Mouse (Mus musculus) liver, embryonic 13.5 days (tissue): ENCODE data around the gene Gp9. TPM values are rescaled to one million over a fixed set of nuclear protein-coding genes. Genes with fewer than 3 reads are reported as not detected.

Source experiments
- ATAC-seq: fragments of 200-750 bp; cut with Nextera tagmentation; 2 replicates; pipeline ENCODE4 v1.8.0; 2017; ENCODE audit warnings: low read depth, mild to moderate bottlenecking, moderate number of reproducible peaks, moderate library complexity
- DNase-seq: peaks from one replicate; pipeline ENCODE4 v3.0.0; 2022
- H3K27ac ChIP-seq: fragments of 300-500 bp; sonication (generic); 2 replicates; pipeline ENCODE4 v1.5.1; 2015; ENCODE audit warnings: moderate library complexity, mild to moderate bottlenecking, inconsistent platforms
- H3K27me3 ChIP-seq: fragments of 300-500 bp; sonication (generic); 2 replicates; pipeline ENCODE4 v1.6.1; 2015; ENCODE audit warnings: mild to moderate bottlenecking, inconsistent platforms
- H3K36me3 ChIP-seq: fragments of 300-500 bp; sonication (generic); 2 replicates; pipeline ENCODE4 v1.6.1; 2015; ENCODE audit warnings: mild to moderate bottlenecking, inconsistent platforms
- H3K4me1 ChIP-seq: fragments of 300-500 bp; sonication (generic); replicated peaks from 2 replicates; pipeline ENCODE4 v1.6.1; 2015; ENCODE audit warnings: inconsistent platforms
- H3K4me2 ChIP-seq: fragments of 300-500 bp; sonication (generic); 2 replicates; pipeline ENCODE4 v1.6.1; 2015; ENCODE audit warnings: inconsistent platforms, mild to moderate bottlenecking, moderate library complexity
- H3K4me3 ChIP-seq: fragments of 300-500 bp; sonication (generic); replicated peaks from 2 replicates; pipeline ENCODE4 v1.5.1; 2015; ENCODE audit warnings: mild to moderate bottlenecking, inconsistent platforms
- H3K9ac ChIP-seq: fragments of 300-500 bp; sonication (generic); 2 replicates; pipeline ENCODE4 v1.6.1; 2015; ENCODE audit warnings: mild to moderate bottlenecking, inconsistent platforms
- H3K9me3 ChIP-seq: fragments of 300-500 bp; sonication (generic); replicated peaks from 2 replicates; pipeline ENCODE4 v1.6.1; 2016; ENCODE audit warnings: inconsistent platforms
- WGBS: fragments of 180-500 bp; shearing (Covaris S2); methylation state at CpG from one replicate; pipeline ENCODE4 v1.1.7; 2015; ENCODE audit not compliant: insufficient replicate concordance; 5-methylcytosine and 5-hydroxymethylcytosine counted together
- polyA plus RNA-seq: library from polyadenylated mRNA; unstranded; fragments of >200 nt; fragmentation: Nextera tagmentation; extraction: Ambion mirVana; gene quantifications from 2 replicates; pipeline ENCODE4 v1.2.1, GENCODE M21; 2015

Gene Gp9
- polyA plus RNA-seq, 1 experiment from 2014 or later = 35.6 TPM

DNA sequence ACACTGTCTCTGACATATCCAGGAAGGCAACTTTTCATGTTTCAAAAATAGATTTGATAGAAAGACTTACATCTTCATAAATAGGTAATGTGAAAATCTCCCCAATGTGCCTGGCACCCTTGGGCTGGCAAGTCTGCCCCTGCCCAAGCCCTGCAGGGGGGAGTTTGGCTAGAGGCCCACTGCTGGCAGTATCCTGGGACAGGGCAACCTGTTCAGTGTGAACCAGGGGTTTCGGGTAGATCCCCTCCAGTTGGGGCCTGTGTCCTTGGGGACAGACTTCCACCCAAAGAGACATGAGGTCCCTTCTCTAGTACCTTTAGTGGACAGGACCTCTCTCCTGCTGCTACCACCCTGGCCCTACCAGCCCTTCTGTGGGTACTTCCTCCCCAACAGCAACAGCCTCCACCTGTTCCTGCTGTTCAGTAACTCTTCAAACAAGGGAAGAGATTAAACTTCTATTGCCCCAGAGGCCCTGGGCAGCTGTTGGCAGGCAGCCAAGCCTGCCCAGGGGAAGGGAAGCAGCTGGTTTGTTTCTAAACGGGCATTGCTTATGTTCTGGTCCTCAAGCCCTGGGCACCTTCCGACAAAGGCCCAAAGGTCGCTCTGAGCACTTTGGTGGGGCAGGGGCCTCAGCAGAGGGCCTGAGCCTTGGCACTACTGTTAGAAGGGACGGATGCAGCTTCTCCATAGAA lies 11.2 kb downstream of the Gp9 start:
- H3K4me1 ChIP-seq = peaks cover 70% of the 10 kb centered on the region
- ATAC-seq = no peak
- WGBS = 55% methylated on average over 5 of the region's 5 CpGs
- no peak for DNase-seq
- no peak overlapping the region for H3K4me3 ChIP-seq
- no peak overlapping the region for H3K4me2 ChIP-seq
- H3K36me3 ChIP-seq = peaks cover 53% of the 10 kb centered on the region
- H3K27me3 ChIP-seq = no peaks in the 10 kb centered on the region
- H3K27ac ChIP-seq = peak overlapping the region; percentile 99
- no peaks in the 10 kb centered on the region for H3K9me3 ChIP-seq
- peak overlapping the region; percentile 76 for H3K9ac ChIP-seq

DNA sequence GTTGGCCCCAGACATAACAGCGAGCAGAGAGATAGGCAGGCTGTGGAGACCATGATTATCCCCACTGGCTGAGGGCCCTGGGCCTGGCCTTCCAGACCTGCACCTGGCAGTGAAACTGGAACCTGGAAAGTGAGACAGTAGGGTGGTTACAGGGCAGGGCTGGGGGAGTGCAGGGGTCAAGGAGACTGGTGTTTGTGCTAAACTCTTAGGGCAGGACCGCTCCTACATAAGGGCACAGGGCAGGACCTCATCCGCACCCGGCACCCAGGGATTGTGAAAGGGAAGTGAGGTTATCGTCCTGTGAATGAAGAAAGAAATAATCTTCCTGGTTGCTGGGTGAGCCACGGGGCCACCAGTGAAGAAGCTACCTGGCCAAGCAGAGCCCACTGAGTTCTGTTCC lies 11.9 kb downstream of the Gp9 start:
- peak overlapping the region; percentile 76 for H3K9ac ChIP-seq
- 77% methylated on average over 6 of the region's 6 CpGs for WGBS
- no peak overlapping the region for H3K4me2 ChIP-seq
- DNase-seq (no peak), ATAC-seq (no peak)
- no peak overlapping the region for H3K4me3 ChIP-seq
- no peaks in the 10 kb centered on the region for H3K9me3 ChIP-seq
- no peaks in the 10 kb centered on the region for H3K27me3 ChIP-seq
- H3K27ac ChIP-seq = peak overlapping the region; percentile 99
- peaks cover 61% of the 10 kb centered on the region for H3K36me3 ChIP-seq
- H3K4me1 ChIP-seq = peaks cover 74% of the 10 kb centered on the region

DNA sequence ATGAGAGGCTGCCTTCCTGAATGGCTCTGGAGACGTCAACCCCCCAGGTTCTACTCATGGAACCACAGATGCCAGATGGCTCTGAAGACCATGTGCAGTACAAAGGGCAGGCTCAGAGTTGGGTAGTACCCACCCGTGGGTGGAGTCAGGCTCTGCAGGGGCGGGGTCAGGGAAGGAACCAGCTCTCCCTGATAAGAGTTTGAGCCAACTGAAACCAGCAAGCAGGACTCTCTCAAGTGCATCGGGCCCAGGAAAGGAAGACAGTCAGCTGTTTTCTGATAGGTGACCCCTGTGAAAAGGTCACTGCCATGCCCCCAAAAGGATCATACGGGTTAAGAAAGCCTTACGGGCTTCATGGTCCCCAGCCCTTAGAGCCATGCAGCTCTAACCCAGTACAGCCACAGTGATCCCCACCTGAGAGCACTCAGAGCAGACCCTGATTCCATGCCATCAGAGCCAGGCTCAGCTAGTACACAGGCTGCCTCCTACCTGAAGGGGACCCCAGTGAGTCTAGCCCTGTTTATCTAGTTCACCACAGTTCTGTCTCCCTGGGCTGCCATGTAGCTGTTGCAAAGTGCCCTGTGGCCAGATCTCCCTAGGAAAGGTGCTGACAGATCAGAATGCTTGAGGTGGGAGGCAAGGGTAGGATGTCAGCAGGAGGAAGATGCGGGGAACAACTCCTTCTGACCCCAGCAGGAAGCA lies 13.1 kb downstream of the Gp9 start:
- Histone ChIP-seq H3K4me2 (peak overlapping the region; percentile 66), H3K36me3 (peaks cover 65% of the 10 kb centered on the region), H3K4me3 (peak overlapping the region; percentile 33), H3K27ac (peak overlapping the region; percentile 99), H3K27me3 (no peaks in the 10 kb centered on the region), H3K9me3 (no peaks in the 10 kb centered on the region), H3K9ac (peak overlapping the region; percentile 76), H3K4me1 (peaks cover 86% of the 10 kb centered on the region)
- DNase-seq = peak; percentile 94
- WGBS = 21% methylated on average over 7 of the region's 7 CpGs
- peak; percentile 95 for ATAC-seq

DNA sequence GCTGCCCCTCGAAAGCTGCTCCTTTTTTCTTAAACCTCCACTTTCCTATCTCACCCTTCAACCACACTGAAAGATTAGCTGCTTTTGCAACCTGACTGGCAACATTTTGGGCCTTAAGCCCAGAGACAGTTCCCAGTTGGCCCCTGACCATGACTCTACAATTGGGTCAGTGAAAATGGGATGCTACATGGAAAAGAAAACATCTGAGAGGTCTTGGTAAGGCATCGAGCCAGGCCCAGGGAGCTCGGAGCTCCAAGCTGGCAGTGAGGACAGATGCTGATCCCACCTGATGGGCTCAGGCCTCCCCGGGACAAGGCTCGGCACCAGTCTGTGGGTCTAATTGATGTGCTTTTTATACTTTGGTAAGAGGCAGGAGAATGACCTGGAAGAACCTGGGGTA lies 14.0 kb downstream of the Gp9 start:
- Histone ChIP-seq H3K27me3 (no peaks in the 10 kb centered on the region), H3K36me3 (peaks cover 65% of the 10 kb centered on the region), H3K27ac (peak overlapping the region; percentile 99), H3K4me1 (peaks cover 92% of the 10 kb centered on the region), H3K4me2 (peak overlapping the region; percentile 66; the same call in 1 of the 2 replicates), H3K9ac (peak overlapping the region; percentile 76), H3K9me3 (no peaks in the 10 kb centered on the region), H3K4me3 (no peak overlapping the region)
- DNase-seq = no peak
- 87% methylated on average over 5 of the region's 5 CpGs for WGBS
- no peak for ATAC-seq

DNA sequence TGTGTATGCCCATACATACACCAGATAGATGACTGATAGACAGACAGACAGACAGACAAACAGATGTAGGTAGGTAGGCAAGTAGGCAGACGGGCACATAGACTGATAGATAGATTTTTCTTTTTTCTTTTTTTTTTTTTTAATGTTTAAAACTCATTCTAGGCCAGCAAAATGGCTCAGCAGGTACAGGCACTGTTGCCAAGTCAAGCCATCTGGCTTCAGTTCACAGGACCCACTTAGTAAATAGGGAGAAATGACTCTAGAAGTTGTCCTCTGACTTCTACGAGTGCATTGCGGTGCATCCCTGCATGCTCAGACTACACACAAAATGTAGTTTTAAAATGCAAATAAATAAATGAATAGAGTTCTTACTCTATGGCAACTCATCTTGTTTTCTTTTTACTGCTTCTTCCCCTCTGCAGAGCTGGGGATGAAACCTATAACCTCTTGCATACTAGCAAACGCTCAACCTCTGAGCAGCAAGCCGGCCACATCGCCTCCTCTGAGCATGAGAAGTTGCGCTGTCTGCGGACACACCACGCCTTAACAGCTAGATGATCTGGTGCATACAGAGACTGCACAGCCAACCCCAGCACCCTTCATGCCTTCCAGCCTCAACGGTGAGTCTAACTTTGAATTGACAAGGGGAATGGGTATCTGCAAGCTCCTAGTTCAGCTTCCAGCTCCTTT lies 16.1 kb downstream of the Gp9 start:
- Histone ChIP-seq H3K4me3 (no peak overlapping the region), H3K4me1 (peaks cover 92% of the 10 kb centered on the region), H3K36me3 (peaks cover 74% of the 10 kb centered on the region), H3K27me3 (no peaks in the 10 kb centered on the region), H3K9ac (no peak overlapping the region), H3K4me2 (no peak overlapping the region), H3K27ac (peak overlapping the region; percentile 94), H3K9me3 (no peaks in the 10 kb centered on the region)
- DNase-seq = no peak
- no peak for ATAC-seq
- 85% methylated on average over 10 of the region's 10 CpGs for WGBS

DNA sequence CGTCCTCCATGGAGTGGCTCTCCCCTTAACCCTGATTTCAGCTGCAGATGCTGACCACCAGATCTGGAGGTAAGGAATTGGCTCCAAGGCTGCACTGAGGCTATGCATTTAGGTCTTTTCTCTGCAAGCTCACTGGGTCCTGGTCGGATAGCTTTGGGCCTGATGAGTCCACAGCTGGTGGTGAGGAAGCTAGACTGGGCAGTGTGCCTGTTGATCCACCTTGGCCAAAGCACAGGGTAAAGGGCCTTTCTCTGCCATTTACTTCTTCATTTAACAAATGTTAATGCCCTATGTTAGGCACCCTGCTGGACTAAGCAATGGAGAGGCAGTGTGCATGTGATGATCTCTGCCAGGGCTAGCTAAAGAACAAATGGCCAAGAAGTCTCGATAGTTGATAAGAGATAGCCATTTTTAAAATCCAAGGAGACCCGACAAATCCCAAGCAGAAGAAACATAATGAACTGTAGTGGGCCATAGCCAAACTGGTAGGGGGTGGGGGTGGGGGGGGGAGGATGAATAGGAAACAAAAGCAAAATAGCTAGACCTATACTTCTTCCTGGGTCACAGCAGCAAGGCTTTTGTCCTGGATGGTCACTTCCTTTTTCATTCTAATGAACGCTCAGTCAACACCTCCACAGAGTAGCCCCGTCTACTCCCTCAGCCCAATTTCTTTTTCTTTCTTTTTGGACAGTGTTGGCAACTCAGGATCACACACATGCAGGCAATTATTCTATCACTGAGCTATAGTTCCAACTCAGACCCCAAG lies 17.7 kb downstream of the Gp9 start:
- H3K36me3 ChIP-seq = peaks cover 62% of the 10 kb centered on the region
- no peak for DNase-seq

DNA sequence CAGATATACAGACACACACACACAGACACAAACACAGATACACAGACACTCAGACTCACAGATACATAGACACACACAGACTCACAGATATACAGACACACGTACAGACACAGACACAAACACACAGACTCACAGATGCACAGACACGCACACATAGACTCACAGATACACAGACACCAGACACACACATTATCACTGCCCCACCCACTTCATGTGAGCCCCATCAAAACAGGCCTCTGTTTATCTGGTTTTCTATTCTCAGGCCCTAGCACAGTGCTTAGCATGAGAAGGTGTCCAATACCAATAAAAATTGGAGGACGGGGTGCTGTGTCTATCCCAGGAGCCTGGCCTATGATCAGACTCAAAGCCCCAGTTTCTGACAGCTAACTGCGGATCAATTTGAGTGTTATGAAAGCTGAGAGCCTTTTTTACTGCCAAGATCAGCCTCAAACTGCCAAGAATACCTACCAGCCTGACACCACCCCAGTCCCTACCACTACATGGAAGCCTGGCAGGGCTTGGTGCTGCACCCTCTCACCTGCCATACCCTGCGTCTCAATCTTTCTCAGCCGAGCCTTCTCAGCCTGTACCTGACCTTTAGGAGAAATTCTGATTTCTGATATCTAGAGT lies 18.5 kb downstream of the Gp9 start:
- Histone ChIP-seq H3K36me3 (peaks cover 57% of the 10 kb centered on the region), H3K9ac (peak overlapping the region; percentile 65), H3K9me3 (no peaks in the 10 kb centered on the region), H3K27ac (peak overlapping the region; percentile 94), H3K4me1 (peaks cover 92% of the 10 kb centered on the region), H3K27me3 (no peaks in the 10 kb centered on the region), H3K4me2 (peak overlapping the region; percentile 54), H3K4me3 (peak overlapping the region; percentile 5; the same call in 1 of the 2 replicates)
- WGBS = 59% methylated on average over 6 of the region's 6 CpGs
- peak; percentile 94 for ATAC-seq
- peak; percentile 53 for DNase-seq

More for the DNA sequence above, 17.7 kb downstream of the Gp9 start:
- Histone ChIP-seq H3K4me3 (peak overlapping the region; percentile 5; the same call in 1 of the 2 replicates), H3K27me3 (no peaks in the 10 kb centered on the region), H3K27ac (peak overlapping the region; percentile 94), H3K4me2 (peak overlapping the region; percentile 54), H3K4me1 (peaks cover 92% of the 10 kb centered on the region), H3K9ac (peak overlapping the region; percentile 65), H3K9me3 (no peaks in the 10 kb centered on the region)
- 75% methylated on average over 6 of the region's 6 CpGs for WGBS
- no peak for ATAC-seq

DNA sequence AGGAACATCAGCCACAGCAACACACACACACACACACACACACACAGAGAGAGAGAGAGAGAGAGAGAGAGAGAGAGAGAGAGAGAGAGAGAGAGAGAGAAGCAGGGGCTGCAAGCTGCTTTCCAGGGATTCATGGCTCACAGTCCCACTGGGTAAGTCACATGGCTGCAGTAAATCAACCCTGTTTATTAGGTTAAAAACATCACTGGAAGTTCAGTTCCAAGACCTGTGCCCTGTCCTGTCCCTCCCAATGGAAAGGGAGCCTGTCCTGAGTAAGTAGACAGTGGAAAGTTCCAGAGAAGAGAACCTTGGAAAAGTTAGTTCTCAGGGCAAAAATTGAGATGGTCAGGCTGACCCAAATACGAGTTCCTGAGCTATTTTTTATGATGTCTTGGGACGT lies 19.4 kb downstream of the Gp9 start:
- H3K9me3 ChIP-seq = no peaks in the 10 kb centered on the region
- ATAC-seq (no peak), DNase-seq (no peak)
- peak overlapping the region; percentile 94 for H3K27ac ChIP-seq
- no peak overlapping the region for H3K4me3 ChIP-seq
- WGBS = 56% methylated on average over 2 of the region's 2 CpGs
- no peaks in the 10 kb centered on the region for H3K27me3 ChIP-seq
- H3K4me1 ChIP-seq = peaks cover 86% of the 10 kb centered on the region
- no peak overlapping the region for H3K4me2 ChIP-seq
- H3K9ac ChIP-seq = peak overlapping the region; percentile 65
- peaks cover 49% of the 10 kb centered on the region for H3K36me3 ChIP-seq

DNA sequence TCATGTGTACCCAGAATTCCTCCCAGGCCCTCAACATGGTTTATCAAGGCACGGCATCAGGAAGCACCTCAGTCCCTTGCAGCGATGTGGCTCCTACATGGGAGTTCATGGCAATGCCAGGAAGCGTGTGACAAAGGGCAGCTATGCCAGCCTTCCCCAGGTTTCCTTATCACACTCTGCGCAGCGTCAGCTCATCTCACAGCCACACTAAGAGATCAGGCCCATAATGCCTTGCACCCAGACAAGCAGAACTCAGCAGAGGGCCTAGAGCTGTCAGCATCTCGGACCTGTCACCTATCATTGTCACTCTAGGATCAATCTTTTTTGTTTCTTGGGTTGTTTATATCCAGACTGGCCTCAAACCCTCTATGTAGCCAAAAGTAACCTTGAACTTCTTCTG lies 21.7 kb downstream of the Gp9 start:
- H3K27ac ChIP-seq = peak overlapping the region; percentile 94
- 40% methylated on average over 6 of the region's 6 CpGs for WGBS
- no peak overlapping the region for H3K4me3 ChIP-seq
- H3K4me1 ChIP-seq = peaks cover 86% of the 10 kb centered on the region
- peak; percentile 43; the same call in 1 of the 2 replicates for ATAC-seq
- H3K9ac ChIP-seq = peak overlapping the region; percentile 27
- peaks cover 46% of the 10 kb centered on the region for H3K36me3 ChIP-seq
- no peak for DNase-seq
- H3K9me3 ChIP-seq = no peaks in the 10 kb centered on the region
- no peaks in the 10 kb centered on the region for H3K27me3 ChIP-seq
- peak overlapping the region; percentile 7; the same call in 1 of the 2 replicates for H3K4me2 ChIP-seq

DNA sequence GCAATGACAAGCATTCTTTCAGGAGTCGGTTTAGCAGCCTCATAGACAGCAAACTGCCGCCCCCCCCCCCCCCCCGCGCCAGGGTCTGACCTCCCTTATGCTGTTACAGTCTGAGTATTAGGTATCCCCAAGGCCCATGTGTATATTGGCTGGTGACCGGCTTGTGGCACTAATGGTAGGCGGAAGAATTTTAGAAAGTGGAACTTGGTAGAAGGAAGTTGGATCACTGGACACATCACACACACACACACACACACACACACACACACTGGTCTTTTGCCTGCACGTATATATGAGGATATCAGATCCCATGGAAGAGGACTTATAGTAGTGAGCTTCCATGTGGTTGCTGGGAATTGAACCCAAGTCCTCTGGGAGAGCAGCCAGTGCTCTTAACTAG lies 24.6 kb downstream of the Gp9 start:
- Histone ChIP-seq H3K27ac (peak overlapping the region; percentile 39; the same call in 1 of the 2 replicates), H3K27me3 (no peaks in the 10 kb centered on the region), H3K4me3 (no peak overlapping the region), H3K9me3 (no peaks in the 10 kb centered on the region), H3K9ac (no peak overlapping the region), H3K4me1 (peaks cover 84% of the 10 kb centered on the region), H3K4me2 (no peak overlapping the region), H3K36me3 (peaks cover 55% of the 10 kb centered on the region)
- 72% methylated on average over 7 of the region's 7 CpGs for WGBS
- no peak for ATAC-seq
- DNase-seq = no peak
